Mouse (Mus musculus): Measurements from ENCODE around the gene Dusp14. TPM values are rescaled to one million over a fixed set of nuclear protein-coding genes. Genes with fewer than 3 reads are reported as not detected.

Dusp14 gene
- 36.5 TPM for polyA plus RNA-seq (2014; fragmentation: Illumina TruSeq; extraction: RNeasy Lipid Tissue Mini Kit (QIAGEN cat#74804); ENCODE audit: insufficient read depth, low read depth, low replicate concordance)

GRCm38 (mm10) chr11:84069034-84069370, at the start of gene Dusp14:
Dusp14 (minus strand) TSS chr11:84069261.

Other genes starting within 250 kb of the Dusp14 start
- 5.1 TPM for gene Hnf1b, start 219.2 kb downstream of the Dusp14 start, polyA plus RNA-seq (2014; fragmentation: Illumina TruSeq; extraction: RNeasy Lipid Tissue Mini Kit (QIAGEN cat#74804); ENCODE audit: insufficient read depth, low read depth, low replicate concordance)
- gene Ddx52, start 127.2 kb downstream of the Dusp14 start, polyA plus RNA-seq (2014; fragmentation: Illumina TruSeq; extraction: RNeasy Lipid Tissue Mini Kit (QIAGEN cat#74804); ENCODE audit: insufficient read depth, low read depth, low replicate concordance) = 9.7 TPM
- gene Synrg, start 104.8 kb downstream of the Dusp14 start, polyA plus RNA-seq (2014; fragmentation: Illumina TruSeq; extraction: RNeasy Lipid Tissue Mini Kit (QIAGEN cat#74804); ENCODE audit: insufficient read depth, low read depth, low replicate concordance) = 8.8 TPM
- gene Tada2a, start 60.3 kb upstream of the Dusp14 start, polyA plus RNA-seq (2014; fragmentation: Illumina TruSeq; extraction: RNeasy Lipid Tissue Mini Kit (QIAGEN cat#74804); ENCODE audit: insufficient read depth, low read depth, low replicate concordance) = 8.2 TPM
- 11.5 TPM for gene Acaca, start 60.4 kb upstream of the Dusp14 start, polyA plus RNA-seq (2014; fragmentation: Illumina TruSeq; extraction: RNeasy Lipid Tissue Mini Kit (QIAGEN cat#74804); ENCODE audit: insufficient read depth, low read depth, low replicate concordance)
- gene Gm11437, start 98.2 kb upstream of the Dusp14 start, polyA plus RNA-seq (2014; fragmentation: Illumina TruSeq; extraction: RNeasy Lipid Tissue Mini Kit (QIAGEN cat#74804); ENCODE audit: insufficient read depth, low read depth, low replicate concordance) = not detected

Measured in lung, adult 10 weeks (tissue).